Mouse (Mus musculus) myocyte (in vitro differentiated cells): ENCODE data around the gene Slc12a7.

Source experiments
- POLR2A ChIP-seq: IDR thresholded peaks from one replicate; pipeline ENCODE4 v1.6.1; 2011; ENCODE audit warnings: low read depth, mild to moderate bottlenecking, control low read depth, moderate library complexity; ENCODE audit not compliant: insufficient read length
- POLR2AphosphoS2 ChIP-seq: IDR thresholded peaks from one replicate; pipeline ENCODE4 v1.6.1; 2011; ENCODE audit warnings: low read depth, control low read depth; ENCODE audit not compliant: insufficient read length

- TF ChIP-seq POLR2AphosphoS2 (no peak), POLR2A (no peak)
Measured at GRCm38 (mm10) chr13:73792176-73792575, 59.3 kb downstream of the Slc12a7 start.
